Mouse (Mus musculus) forebrain, postnatal 0 days (tissue): ENCODE results near the gene Gm49325. TPM values are rescaled to one million over a fixed set of nuclear protein-coding genes. Genes with fewer than 3 reads are reported as not detected.

Experiments used
- ATAC-seq: fragments of 200-750 bp; cut with Nextera tagmentation; 2 replicates; pipeline ENCODE4 v1.8.0; 2017; ENCODE audit warnings: mild to moderate bottlenecking, moderate library complexity
- DNase-seq: peaks from one replicate; pipeline ENCODE4 v3.0.0-alpha.2; 2015
- H3K27ac ChIP-seq: fragments of 300-500 bp; sonication (generic); 2 replicates; pipeline ENCODE4 v1.5.1; 2014; ENCODE audit warnings: low read depth, mild to moderate bottlenecking, antibody characterized with exemption, low read length, moderate library complexity, mixed read lengths
- H3K27me3 ChIP-seq: fragments of 300-500 bp; sonication (generic); 2 replicates; pipeline ENCODE4 v1.6.1; 2014; ENCODE audit warnings: mild to moderate bottlenecking, low read length, mixed read lengths; ENCODE audit not compliant: insufficient read depth
- H3K36me3 ChIP-seq: fragments of 300-500 bp; sonication (generic); 2 replicates; pipeline ENCODE4 v1.6.1; 2014; ENCODE audit warnings: mild to moderate bottlenecking, moderate library complexity; ENCODE audit not compliant: insufficient read depth
- H3K4me1 ChIP-seq: fragments of 300-500 bp; sonication (generic); 2 replicates; pipeline ENCODE4 v1.6.1; 2014; ENCODE audit warnings: antibody characterized with exemption; ENCODE audit not compliant: insufficient read depth
- H3K4me2 ChIP-seq: fragments of 300-500 bp; sonication (generic); 2 replicates; pipeline ENCODE4 v1.6.1; 2014; ENCODE audit warnings: low read depth, mild to moderate bottlenecking, moderate library complexity
- H3K4me3 ChIP-seq: fragments of 300-500 bp; sonication (generic); 2 replicates; pipeline ENCODE4 v1.5.1; 2014; ENCODE audit warnings: low read depth, low read length, mixed read lengths
- H3K9ac ChIP-seq: fragments of 300-500 bp; sonication (generic); 2 replicates; pipeline ENCODE4 v1.6.1; 2014; ENCODE audit warnings: mild to moderate bottlenecking
- H3K9me3 ChIP-seq: fragments of 300-500 bp; sonication (generic); 2 replicates; pipeline ENCODE4 v1.6.1; 2016; ENCODE audit warnings: low read length
- CTCF ChIP-seq: sonication (generic); IDR thresholded peaks from 2 replicates; pipeline ENCODE4 v1.5.1; 2016; ENCODE audit warnings: antibody characterized with exemption, control low read depth, low read depth
- WGBS: fragments of 180-500 bp; shearing (Covaris S2); extraction: QIAGEN DNeasy Blood & Tissue Kit; methylation state at CpG from one replicate; pipeline ENCODE4 v1.1.7; 2014; 5-methylcytosine and 5-hydroxymethylcytosine counted together
- polyA plus RNA-seq: library from polyadenylated mRNA; unstranded; fragments of >200 nt; fragmentation: Nextera tagmentation; extraction: Ambion mirVana; gene quantifications from 2 replicates; pipeline ENCODE4 v1.2.1, GENCODE M21; 2015
- total RNA-seq: library from RNA; depleted of rRNA; stranded (reverse); fragments of >200 nt; gene quantifications from 2 replicates; pipeline ENCODE4 v1.2.3, GENCODE M21; 2014

Gm49325 gene
- total and polyA plus RNA-seq, 2 experiments from 2014 or later = 27.7 TPM; not detected in 1

DNA sequence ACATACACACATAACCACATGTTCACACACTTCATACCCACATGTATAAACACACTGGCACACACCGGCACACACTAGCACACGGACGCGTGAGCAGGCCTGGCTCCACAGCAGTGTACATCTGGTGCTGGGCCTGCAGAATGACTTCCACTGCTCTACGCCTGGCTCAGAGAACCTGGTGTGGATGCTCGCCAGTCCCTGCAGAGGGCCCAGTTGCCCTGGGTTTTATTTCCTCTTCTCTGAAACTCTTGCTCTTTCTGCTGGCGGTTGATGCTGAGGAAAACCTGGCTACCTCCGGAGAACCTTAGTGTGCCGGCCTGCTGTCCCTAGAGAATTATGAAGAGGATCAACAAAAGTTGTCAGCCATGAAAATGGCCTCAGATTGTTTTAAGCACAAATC is 46.0 kb downstream of the Gm49325 start:
- TF ChIP-seq CTCF = no peak
- Histone ChIP-seq H3K9me3 (no peaks in the 10 kb centered on the region), H3K27ac (no peak overlapping the region), H3K27me3 (no peaks in the 10 kb centered on the region), H3K4me3 (no peak overlapping the region), H3K4me2 (no peak overlapping the region), H3K36me3 (0 out of 2 replicates have a peak, but pooled peaks cover 3% of the 10 kb centered on the region), H3K9ac (no peak overlapping the region), H3K4me1 (no peaks in the 10 kb centered on the region)
- DNase-seq (no peak), ATAC-seq (no peak)
- WGBS = 88% methylated on average over 9 of the region's 9 CpGs

DNA sequence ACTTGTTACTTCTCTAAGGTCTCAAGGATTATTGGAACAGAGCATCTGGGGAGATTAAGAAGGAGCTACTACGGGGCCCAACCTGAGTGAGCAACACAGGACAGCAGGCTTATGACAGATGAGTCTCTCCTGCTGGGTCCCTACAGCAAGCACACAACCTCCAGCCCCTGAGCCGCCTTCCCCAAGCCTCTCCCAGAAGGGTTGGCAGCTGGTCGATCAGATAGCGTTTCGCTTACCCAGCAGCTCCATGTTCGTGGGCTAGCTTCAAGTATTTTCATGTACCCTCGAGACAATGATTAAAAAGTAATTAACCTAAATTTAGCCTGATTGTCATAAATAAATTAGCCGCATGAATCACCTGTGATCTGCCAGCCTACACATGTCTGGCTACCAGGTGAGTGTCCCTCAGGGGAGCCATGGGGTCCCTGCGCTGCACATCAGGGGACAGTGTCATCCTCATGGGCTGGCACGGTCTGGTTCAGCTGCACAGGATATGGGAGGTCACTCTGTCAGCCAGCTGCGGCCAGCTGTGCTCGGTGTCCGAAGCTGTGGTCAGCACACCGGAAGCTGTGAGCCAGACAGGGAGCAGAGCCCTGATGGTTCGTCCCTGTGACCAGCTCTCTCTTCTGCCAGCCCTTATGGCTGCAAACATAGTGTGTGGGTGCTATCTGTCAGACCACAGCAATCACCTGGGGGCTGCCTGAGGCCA is 52.4 kb downstream of the Gm49325 start:
- Histone ChIP-seq H3K9me3 (no peaks in the 10 kb centered on the region), H3K9ac (no peak overlapping the region), H3K4me1 (no peaks in the 10 kb centered on the region), H3K36me3 (no peaks in the 10 kb centered on the region), H3K4me3 (no peak overlapping the region), H3K27me3 (no peaks in the 10 kb centered on the region), H3K27ac (no peak overlapping the region), H3K4me2 (no peak overlapping the region)
- ATAC-seq (no peak), DNase-seq (no peak)
- WGBS = 77% methylated on average over 15 of the region's 15 CpGs
- TF ChIP-seq CTCF = no peak

DNA sequence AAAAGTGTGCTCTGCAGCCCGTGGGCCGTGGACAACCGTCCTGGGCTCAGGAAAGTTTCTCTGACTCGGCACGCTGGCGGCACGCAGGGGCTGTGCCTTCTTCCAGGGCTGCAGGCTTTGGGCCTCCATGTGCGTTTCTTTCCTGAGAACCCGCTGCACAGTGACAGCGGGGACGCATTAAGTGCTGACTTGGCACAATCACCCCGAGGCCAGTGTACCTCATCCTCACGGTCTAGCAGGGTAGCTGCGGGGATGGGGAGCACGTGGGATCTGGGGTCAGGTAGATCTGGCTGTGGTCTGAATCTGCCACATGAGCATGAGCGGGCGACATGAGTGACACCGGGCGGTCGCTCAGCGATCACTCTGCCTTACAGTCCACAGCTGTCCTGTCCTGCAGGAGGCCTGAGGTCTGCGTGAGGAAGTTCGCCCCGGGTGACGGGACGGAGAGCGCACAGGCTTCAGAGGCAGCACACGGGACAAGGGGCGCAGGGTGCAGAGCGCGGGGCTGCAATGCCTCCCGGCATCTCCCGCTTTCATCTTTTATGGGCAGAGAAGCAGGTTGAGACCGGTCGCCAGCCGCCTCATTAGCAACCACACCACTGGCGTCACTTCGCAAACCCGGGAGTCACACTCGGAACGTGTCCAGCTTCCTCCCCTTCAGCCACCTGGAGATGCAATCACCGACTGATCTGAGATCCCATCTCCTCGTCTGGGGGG is 58.1 kb downstream of the Gm49325 start:
- H3K36me3 ChIP-seq = no peaks in the 10 kb centered on the region
- no peak overlapping the region for H3K27ac ChIP-seq
- H3K4me3 ChIP-seq = no peak overlapping the region
- H3K27me3 ChIP-seq = no peaks in the 10 kb centered on the region
- H3K9me3 ChIP-seq = no peaks in the 10 kb centered on the region
- WGBS = 58% methylated on average over 43 of the region's 43 CpGs
- H3K4me1 ChIP-seq = no peaks in the 10 kb centered on the region
- TF ChIP-seq CTCF = no peak
- no peak overlapping the region for H3K4me2 ChIP-seq
- no peak for ATAC-seq
- H3K9ac ChIP-seq = no peak overlapping the region
- DNase-seq = no peak

DNA sequence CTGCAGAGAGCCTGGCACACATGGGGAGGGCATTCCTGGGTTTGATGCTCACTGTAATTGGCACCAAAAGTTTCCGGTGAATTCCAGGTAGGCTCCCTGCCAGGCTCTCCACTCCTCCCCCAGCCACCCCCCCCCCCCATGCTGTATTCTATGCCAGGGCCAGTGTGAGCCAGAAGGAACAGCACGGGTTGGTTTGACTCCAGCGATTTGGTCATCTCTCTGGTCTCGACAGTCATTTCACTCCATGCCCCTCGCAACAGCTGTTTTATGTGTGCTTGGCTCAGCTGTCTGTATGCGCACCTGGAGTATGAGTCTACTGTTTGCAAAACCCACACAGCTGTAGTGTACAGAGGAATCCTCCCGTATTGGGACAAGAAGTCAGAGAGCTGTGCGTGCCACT is 60.3 kb downstream of the Gm49325 start:
- ATAC-seq (no peak), DNase-seq (no peak)
- Histone ChIP-seq H3K4me1 (no peaks in the 10 kb centered on the region), H3K36me3 (no peaks in the 10 kb centered on the region), H3K4me3 (no peak overlapping the region), H3K9me3 (no peaks in the 10 kb centered on the region), H3K9ac (no peak overlapping the region), H3K4me2 (no peak overlapping the region), H3K27me3 (no peaks in the 10 kb centered on the region), H3K27ac (no peak overlapping the region)
- no peak for TF ChIP-seq CTCF
- WGBS = 67% methylated on average over 8 of the region's 8 CpGs

DNA sequence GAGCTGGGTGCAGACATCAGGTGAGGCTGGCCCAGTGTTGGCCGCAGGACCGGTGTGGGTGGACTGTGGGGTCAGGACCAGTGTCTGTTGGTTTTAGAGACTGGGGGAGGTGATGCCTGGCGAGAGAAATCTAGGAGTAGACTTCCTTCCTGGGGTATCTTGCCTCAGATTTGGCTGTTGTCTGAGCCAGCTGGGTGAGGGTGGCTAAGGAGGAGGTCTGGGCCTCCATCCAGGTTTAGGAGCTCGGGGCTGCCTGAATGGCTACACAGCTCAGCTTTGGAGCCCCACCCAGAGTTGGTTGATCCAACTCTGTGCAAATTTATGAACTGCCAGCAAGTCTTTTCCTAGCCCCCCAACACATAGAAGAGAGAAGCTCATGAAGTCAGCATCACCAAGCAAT is 61.4 kb downstream of the Gm49325 start:
- 69% methylated on average over 4 of the region's 4 CpGs for WGBS
- no peak for TF ChIP-seq CTCF
- Histone ChIP-seq H3K4me3 (no peak overlapping the region), H3K9me3 (no peaks in the 10 kb centered on the region), H3K27ac (no peak overlapping the region), H3K27me3 (no peaks in the 10 kb centered on the region), H3K9ac (no peak overlapping the region), H3K36me3 (no peaks in the 10 kb centered on the region), H3K4me2 (no peak overlapping the region), H3K4me1 (no peaks in the 10 kb centered on the region)
- ATAC-seq (no peak), DNase-seq (no peak)

DNA sequence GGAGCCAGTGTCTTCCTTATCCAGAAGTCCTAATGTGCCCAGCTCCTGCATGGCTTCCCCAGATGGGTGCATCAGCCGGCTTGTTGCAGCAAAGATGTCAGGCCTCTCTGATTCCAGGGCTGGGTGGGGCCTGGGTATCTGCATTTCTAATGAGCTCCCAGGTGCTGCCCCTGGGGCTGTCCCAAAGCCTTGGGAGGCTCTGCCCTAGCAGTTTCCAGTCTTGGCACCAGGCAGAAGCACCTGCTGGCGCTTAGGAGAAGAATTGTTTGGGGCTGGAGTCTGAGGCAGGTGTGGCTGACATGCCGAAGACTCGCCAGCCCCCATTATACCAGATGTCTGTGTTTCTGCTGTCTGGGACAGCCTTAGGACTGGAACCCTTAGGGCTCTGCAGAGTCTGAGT is 64.7 kb downstream of the Gm49325 start:
- no peak for TF ChIP-seq CTCF
- Histone ChIP-seq H3K27me3 (no peaks in the 10 kb centered on the region), H3K9ac (no peak overlapping the region), H3K9me3 (no peaks in the 10 kb centered on the region), H3K4me1 (no peaks in the 10 kb centered on the region), H3K4me2 (no peak overlapping the region), H3K4me3 (no peak overlapping the region), H3K36me3 (no peaks in the 10 kb centered on the region), H3K27ac (no peak overlapping the region)
- DNase-seq (no peak), ATAC-seq (no peak)
- 75% methylated on average over 4 of the region's 4 CpGs for WGBS

DNA sequence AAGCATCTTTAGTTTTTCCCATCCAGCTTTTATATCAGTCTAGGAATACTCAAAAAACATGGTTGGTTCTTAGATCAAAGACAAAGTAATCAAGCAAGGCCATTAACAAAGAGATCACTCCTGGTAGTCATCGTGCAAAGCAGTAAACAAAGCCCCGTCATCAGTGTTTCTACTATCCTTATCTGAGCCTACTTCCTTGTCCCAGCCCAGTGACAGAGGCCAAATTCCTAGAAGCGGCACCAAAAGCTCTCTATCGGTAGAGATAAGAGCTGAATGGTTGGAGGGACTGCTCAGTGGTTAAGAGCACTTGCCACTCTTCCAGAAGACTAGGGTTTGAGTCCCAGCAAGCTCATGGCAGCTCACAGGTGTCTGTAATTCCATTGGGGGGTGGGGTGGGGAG is 65.5 kb downstream of the Gm49325 start:
- TF ChIP-seq CTCF = no peak
- no peak for ATAC-seq
- Histone ChIP-seq H3K36me3 (no peaks in the 10 kb centered on the region), H3K9ac (no peak overlapping the region), H3K9me3 (no peaks in the 10 kb centered on the region), H3K4me3 (no peak overlapping the region), H3K27me3 (no peaks in the 10 kb centered on the region), H3K4me1 (no peaks in the 10 kb centered on the region), H3K4me2 (no peak overlapping the region), H3K27ac (no peak overlapping the region)
- 88% methylated on average over 4 of the region's 4 CpGs for WGBS
- DNase-seq = no peak
